Mouse (Mus musculus): ENCODE measurements around the gene Tango6.
A peak's percentile ranks its signal among the peaks of the same experiment; 100 is the strongest.

Tango6 gene

GRCm38 (mm10) chr8:106817171-106817545 is 134.3 kb downstream of the Tango6 start:
- no peak for DNase-seq (ENCODE audit: low spot score in 2 of 2)

DNA sequence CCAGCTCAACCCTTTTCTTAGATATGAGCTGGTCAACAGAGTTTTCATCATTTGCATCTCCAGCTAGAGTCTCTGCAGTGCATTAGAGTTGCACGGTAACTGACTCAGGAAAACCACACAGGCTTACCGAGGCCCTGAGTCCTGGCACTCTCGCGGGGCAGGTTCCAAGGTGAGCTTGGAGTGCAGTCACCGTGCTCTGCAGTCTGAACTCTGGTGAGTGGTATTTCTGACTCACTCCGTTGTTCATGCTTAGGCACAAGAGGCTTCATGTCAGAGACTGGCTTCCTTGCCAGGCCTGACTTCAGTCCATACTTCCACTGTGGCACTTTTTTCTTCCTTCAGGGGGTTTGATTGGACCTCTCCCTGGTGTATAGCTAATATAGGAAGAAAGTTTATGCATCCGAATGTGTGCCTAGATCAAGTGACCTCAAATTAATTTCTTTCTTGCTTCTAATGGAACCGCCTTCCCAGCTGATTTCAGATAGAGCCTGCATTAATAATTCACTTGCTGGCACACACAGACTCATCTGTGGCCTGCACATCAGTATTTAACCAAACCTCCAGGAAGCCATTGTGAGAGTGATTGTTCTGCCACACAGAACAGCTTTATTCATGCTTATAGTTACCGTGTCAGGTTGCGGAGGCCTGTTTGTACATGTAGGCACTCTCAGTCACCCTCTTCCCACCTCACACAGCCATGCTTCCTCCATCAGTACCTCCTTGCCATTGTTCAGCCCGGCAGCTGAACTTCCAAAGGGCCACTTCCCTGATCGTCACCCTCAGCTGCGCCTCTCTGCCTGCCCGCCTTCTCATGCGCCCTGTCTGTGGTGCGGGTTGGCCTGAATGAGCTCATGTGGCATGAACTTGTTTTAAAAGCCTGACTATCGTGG is 136.0 kb downstream of the Tango6 start:
- no peak for DNase-seq (ENCODE audit: low spot score in 2 of 2)

GRCm38 (mm10) chr8:106819581-106819980 is 136.7 kb downstream of the Tango6 start:
- DNase-seq (ENCODE audit: low spot score in 2 of 2): no peak

DNA sequence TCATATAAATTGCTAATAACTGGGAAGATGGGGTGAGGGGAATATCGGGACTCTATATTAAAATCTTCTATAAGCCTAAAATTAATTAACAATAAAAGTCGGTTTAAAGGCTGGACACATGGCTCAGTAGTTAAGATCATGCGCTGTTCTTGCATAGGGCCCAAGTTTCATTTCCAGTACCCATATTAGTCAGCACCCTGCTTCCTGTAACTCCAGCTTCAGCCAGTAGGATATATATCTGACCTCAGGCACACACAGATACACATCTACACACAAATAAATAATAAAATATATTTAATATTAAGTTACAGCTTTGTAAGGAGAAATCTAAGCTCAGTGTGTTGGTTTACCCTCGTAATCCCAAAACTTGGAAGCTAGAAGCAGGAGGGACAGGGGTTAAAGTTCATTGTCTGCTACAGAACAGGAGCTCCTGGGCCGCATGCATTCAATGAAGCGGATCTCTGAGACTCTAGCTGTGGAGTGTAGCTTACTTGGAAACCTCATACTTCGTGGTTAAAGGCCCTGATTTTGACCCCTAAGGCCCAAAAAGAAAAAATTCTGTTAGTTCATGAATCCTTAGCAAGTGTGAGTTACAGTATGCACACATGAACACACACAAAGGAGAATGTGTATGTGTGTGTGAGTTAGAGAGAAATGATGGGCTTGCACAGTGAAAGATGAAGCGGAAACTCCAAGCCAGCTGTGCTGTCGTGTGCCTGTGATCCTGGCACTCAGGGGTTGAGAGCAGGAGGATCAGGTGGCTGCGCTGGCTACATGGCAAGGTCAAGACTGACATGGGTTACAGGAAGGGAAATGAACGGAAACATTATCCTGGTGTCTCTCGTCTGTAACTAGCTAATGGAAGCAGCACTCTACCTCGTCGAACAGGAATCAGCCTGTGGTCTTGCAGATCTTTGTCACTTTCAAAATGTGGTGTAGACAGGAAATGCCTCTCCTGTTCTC is 138.0 kb downstream of the Tango6 start:
- DNase-seq (ENCODE audit: low spot score in 2 of 2): no peak

- no peak for DNase-seq (ENCODE audit: low spot score in 2 of 2)
Measured at GRCm38 (mm10) chr8:106828921-106829320, 146.1 kb downstream of the Tango6 start.

DNA sequence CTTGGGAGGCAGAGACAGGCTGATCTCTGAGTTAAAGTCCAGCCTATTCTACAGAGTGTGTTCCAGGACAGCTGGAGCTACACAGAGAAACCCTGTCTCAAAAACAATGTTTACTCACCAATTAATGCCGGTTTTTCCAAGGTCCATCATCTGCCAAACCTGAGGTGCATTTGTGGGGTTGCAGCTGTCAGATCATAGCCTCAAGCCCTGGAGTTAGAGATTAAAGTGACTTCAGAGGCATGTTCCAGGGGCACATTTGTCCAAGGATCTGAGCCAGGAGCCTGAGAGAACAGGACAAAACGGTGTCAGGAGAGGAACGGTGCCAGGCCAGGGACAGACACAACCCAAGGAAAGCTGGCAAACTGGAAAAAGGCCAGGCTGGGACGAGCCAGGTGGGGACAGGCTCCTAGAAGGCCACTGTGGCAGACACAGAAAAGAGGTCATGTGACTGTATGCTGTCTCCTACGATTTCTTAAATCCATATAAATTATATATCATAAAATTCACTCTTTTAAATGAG is 146.7 kb downstream of the Tango6 start:
- no peak for DNase-seq (ENCODE audit: low spot score in 2 of 2)

DNA sequence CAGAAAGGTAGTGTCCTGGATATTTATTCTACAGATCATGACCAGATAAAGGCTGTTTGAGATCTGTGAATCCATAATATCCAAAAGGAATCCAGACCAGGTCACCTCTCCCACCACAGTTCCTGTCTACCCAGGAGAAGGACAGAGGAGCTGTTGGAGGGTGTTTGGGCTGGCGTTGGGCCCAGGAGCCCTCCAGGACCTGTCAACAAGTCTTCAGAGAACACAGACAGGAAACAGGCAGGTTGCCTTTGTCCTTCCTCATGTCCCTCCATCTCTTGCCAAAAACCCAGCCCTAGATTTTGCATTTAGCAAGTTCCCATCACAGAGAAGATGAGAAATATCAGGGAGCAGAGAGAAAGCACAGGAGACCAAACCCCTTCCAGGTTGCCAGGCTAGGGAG is 152.0 kb downstream of the Tango6 start:
- DNase-seq (ENCODE audit: low spot score in 2 of 2): no peak

DNA sequence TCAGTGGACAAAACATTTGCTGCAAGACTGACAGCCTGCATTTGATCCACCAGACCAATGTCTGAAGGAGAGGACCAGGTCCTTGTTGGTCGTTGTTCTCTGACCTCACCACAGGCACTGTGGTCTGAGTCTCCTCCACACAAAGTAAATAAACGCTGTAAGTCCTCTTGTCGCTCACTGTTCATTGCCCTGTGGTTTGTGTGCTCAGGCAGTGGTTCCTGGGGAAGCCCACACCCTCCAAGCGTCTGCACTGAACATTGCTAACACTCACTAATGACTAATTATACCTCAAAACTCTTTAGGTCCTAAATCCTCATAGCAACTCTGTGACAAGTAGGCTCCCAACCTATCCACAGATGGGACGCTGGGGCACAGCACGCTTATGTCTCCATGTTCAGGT is 153.7 kb downstream of the Tango6 start:
- no peak for DNase-seq (ENCODE audit: low spot score in 2 of 2)

DNA sequence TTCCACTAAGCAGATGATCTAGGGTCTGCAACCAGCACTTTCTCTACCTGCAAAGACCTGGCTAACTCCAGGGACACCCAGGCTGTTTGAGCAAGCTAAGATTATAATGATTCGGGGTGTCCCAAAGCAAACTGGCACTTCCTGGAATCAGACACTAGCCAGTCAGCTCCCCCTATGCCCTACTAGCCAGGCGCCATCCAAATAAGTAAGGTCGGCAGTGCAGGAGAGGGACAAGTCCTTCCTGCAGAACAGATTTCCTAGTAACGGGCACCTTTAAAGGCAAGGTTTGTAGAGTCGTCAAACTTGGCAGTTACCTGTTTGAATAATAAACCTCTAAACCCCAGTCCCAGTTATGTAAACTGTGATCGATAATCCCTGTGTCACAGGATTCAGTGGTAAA is 155.9 kb downstream of the Tango6 start:
- no peak for DNase-seq (ENCODE audit: low spot score in 2 of 2)

DNA sequence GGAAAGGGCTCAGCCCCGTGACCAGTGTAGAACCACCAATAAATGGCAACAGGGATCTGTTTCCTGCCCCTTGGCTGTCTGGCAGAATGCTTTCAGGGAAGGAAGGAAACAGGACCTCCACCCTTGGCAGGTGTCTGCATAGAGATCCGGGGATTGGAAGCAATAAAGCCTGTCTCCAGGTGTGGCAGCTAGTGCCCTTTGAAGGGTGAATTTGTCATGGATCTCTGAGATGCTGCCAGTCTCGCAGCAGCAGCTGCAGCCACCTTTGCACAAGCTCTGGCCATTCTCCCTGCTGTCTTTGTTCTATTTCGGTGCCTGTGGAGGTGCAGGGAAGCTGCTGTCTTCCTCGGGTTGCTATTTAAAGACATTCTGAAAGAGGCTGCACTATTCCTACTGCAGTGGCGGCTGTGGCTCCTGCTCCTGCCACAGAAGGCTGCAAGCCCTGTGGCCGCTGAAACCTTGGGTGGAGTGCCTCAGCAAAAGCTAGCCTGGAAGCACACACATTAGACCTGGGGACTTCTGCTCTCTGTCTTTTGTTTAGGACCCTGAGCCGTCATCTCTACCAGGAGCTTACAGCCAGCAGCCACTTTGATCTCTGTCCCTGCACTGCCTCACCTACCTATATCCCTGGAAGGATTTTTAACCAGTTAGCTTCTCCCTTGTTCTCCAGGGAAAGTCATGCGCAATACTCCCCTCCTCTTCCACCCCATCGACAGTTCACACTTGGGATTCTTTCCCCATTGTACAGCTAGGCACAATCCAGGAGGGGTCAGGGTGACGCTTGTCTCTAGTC is 156.5 kb downstream of the Tango6 start:
- DNase-seq (ENCODE audit: low spot score in 2 of 2): peak; percentile 25 to 27

GRCm38 (mm10) chr8:106850034-106850433 is 167.2 kb downstream of the Tango6 start:
- DNase-seq (ENCODE audit: low spot score in 2 of 2): no peak

GRCm38 (mm10) chr8:106854534-106855241 is 171.8 kb downstream of the Tango6 start:
- DNase-seq (ENCODE audit: low spot score in 2 of 2): no peak

DNA sequence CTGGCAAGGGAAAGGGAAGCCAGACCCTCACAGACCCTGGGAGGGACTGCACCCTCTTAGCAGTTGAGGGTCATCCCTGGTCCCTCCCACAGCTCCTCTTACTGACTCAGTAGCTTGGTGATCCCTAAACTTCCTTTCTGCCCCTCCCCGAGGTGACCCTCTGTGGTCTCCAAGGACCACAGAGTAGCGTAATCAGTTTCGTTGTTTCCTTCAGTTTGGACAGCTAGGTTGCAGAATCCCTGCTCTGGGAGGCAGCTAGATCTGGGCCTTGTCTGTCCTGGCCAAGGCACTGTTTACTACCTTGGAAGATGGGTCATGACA is 172.3 kb downstream of the Tango6 start:
- no peak for DNase-seq (ENCODE audit: low spot score in 2 of 2)

DNA sequence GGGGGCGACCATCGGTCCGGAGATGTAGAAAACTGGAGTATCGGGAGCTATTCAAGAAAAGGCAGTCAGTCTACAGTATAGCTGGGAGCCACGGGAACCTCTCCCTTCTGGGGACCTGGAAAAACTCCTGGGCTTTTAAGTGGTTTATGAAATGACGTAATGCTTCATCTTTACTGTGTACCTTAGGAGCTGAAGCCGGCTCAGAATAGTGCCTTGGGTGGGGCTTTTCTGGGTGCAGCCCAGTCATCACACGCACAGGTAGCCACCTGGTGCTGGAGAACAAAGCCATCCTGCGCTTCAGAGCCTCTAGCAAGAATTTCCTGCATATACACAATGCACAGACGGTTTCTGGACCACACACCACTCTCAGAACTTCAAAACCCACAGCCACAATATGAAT is 180.0 kb downstream of the Tango6 start:
- DNase-seq (ENCODE audit: low spot score in 2 of 2): no peak

DNA sequence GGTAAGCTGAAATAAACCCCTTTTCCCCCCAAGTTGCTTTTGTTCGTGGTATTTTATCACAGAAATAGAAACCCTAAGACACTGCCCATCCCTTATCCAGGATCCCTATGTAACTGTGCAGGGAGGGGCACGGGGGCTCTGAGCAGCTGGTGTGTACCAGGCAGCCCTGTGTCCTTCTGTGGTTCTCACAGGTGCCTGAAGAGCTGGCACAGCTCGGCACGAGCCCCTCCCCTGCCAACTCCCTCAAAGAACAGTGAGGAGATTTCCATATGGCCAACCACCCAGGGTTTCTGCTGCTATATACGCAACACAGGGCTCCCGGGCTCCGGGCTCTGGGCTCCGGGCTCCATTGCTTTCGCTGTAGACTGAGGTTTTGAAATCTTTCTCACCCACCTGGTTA is 182.5 kb downstream of the Tango6 start:
- DNase-seq (ENCODE audit: low spot score in 2 of 2): no peak

- peak in 1 of 2 experiments; percentile 25 for DNase-seq (ENCODE audit: low spot score in 2 of 2)
Measured at GRCm38 (mm10) chr8:106870051-106870450, 187.2 kb downstream of the Tango6 start, which contains the start of gene Has3. Has3 (plus strand) TSS chr8:106870242.

- DNase-seq (ENCODE audit: low spot score in 2 of 2): peak; percentile 36 to 43
Measured at GRCm38 (mm10) chr8:106870537-106871327, 187.9 kb downstream of the Tango6 start.

DNA sequence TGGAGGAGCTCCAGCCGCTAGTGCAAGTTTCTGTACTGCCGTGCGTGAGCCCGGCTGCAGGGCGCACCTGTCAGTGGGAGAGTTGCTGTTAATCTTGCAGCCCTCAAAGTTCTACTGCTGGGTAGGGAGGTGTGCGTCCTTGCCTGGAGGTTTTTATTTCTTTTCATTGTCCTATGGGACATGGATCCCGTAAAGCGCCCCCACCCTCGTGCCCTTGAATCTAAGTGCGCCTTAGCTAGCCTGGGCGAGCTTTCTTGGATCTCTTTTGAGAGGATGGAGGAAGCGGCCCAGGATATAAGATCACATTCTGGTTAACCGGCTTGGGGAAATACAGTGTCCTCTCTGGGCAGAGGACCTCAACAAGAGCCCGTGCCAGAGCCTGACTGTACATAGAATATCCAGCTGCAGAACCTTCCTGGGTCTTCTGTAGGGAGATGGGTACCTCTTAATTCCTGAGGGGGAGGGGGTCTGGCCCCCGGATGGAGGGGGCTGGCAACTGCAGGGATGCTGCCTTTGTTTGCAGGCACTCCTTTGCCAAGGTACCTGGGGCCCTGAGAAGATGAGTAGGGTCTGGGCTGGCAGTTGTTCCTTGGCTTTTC is 188.6 kb downstream of the Tango6 start:
- no peak for DNase-seq (ENCODE audit: low spot score in 2 of 2)

GRCm38 (mm10) chr8:106871931-106872371 is 189.1 kb downstream of the Tango6 start:
- peak; percentile 19 to 27 for DNase-seq (ENCODE audit: low spot score in 2 of 2)
